Mouse (Mus musculus) right cerebral cortex, postnatal 4 days (tissue): ENCODE measurements at regions not wholly inside any gene's neighbourhood (a gene's known extent, or its start where the extent isn't known, plus 50 kb on each side); places are given as distances from the start of the nearest gene placed in this dataset.
"Not testable (repeated sequence)": the region's sequence is repeated elsewhere in the genome, so short reads cannot be mapped to it uniquely, and the experiment has no call there.

Experiments used
- DNase-seq: peaks from one replicate; pipeline ENCODE4 v3.0.0-alpha.2; 2022

DNA sequence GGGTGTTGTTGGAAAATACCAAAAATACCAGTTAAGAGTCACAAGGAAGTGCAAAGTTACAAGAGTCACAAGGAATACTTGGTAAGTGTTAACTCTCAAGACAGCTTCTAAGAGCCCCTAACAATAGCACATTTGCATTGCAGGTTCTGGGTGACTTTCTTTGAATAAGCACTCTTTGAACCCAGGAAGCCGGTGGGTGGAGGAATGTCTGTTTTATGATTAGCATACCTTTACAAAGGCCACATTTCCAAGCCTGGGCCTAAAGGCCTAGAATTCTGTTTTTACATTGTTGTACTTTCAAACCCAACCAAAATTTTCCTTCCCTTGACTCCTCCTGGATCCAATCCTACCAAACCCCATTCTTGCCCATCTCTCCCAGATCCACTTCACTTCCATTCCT is 693.5 kb upstream of the Gria3 start:
- DNase-seq, result not testable (repeated sequence)

DNA sequence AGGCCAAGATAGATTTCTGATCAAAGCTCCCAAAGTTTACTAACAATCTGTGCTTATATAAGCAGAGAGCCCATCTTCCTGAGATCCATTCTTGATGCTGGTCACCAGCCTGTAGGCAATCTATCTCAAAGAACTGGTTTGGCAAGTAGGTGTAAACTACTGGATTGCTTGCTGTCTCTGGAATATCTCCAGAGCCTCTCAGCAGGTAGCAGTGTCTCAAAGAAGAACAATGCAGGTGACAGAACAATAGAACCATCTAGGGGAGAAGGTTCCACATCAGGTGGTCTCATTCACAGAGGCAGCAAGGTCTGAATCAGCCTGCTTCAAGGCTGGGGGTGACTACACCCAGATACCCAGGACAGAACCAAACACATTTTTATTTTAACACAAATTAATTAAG is 692.0 kb upstream of the Gria3 start:
- DNase-seq, result no peak

DNA sequence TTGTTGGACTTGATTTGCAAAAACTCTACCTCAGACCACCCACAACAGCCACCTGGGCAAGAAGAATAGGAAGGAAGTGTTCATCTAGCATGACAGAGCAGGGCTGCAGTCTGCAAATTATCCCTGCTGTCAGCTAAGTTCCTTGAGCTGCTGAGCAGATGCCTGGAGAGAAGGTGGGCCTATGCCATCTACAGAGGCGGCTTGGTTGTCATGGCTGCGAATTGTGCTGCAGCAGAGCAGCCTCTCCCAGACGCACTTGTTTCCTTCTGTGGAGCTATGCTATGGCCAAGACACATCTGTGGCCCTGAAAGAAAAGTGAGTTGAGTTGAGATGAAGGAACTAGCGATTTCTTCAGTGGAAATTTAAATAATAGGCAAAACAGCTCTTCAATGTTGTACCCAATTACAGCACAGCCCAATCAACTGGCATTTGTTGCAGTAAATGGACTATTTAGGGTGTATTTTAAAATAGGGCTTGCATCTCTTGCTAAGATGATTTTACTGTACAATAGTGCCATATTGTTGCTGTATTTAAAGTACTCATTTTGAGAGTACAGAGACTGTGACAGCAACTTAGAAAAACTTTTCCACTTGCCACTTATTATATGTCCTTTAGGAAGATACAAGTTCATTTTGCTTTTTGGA is 659.8 kb upstream of the Gria3 start:
- peak; percentile 1 for DNase-seq
